Mouse (Mus musculus): ENCODE results near the gene Zfp709. TPM values are rescaled to one million over a fixed set of nuclear protein-coding genes. Genes with fewer than 3 reads are reported as not detected.
"Not testable (repeated sequence)": the region's sequence is repeated elsewhere in the genome, so short reads cannot be mapped to it uniquely, and the experiment has no call there.

Gene Zfp709
- 2.5 and 2.7 TPM in 2 replicates for polyA plus RNA-seq (2011; ENCODE audit: insufficient read depth, insufficient read length, low read depth, missing spikeins)

DNA sequence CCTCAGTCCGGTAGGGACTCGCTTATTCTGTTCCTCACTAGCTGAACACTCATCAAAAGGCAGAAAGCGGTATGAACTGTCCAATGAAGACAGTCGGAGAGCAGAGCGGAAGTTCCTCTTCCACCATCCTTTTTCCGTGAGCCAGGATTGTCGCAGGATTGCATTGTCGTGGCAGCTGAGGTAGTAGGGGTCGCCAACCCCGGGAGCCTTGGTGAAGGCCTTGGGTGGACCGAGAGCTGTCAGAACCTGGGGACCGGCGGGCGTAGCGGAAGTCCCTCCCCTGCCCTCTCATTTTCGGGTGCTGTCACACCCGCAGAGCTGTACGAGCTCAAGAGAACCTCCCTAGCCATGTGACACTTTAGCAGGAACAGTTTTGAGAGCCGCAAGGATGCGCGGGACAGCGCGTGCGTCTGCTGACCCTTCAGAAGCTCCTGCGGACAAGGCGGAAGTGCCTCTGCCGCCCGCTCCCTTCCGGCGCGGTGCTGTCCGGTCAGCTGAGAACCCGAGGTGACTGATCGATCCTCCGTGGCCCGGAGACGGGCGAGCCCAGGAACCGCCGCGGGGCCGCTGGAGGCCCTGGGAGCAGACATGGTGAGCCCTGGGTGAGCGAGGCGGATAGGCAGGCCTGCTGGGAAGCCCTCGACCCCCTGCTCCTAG, at the start of gene Zfp709:
Gene Zfp709 (plus strand): TSS at position 402 of the 657 bp plus-strand sequence.
- Histone ChIP-seq H3K4me1 (ENCODE audit: control insufficient read depth, insufficient read depth, low read length) (no peaks in the 10 kb centered on the region), H3K4me3 (ENCODE audit: low read depth, low read length) (peak within 1 kb of the TSS; percentile 47), H3K27ac (ENCODE audit: insufficient read depth, low read length) (no peak within 1 kb of the TSS), H3K27me3 (ENCODE audit: control insufficient read depth, insufficient read depth, low read length, poor library complexity, severe bottlenecking) (no peaks in the 10 kb centered on the region), H3K9me3 (replicated peaks; ENCODE audit: control insufficient read depth, insufficient read depth, low read length, poor library complexity, severe bottlenecking) (peaks cover 14% of the 10 kb centered on the region), H3K36me3 (ENCODE audit: control insufficient read depth, insufficient read depth, low read length, poor library complexity, severe bottlenecking) (no peaks in the 10 kb centered on the region), H3K9ac (ENCODE audit: low read depth, poor library complexity, severe bottlenecking) (peak within 1 kb of the TSS; percentile 78)
- no peak for TF ChIP-seq POLR2A (IDR thresholded peaks at IDR 0.05; ENCODE audit: insufficient read depth, low read length)
- TF ChIP-seq EP300 (IDR thresholded peaks at IDR 0.05; ENCODE audit: insufficient read depth, low read depth, low read length): no peak
- no peak for TF ChIP-seq CTCF (IDR thresholded peaks at IDR 0.05; ENCODE audit: low read depth, low read length)

DNA sequence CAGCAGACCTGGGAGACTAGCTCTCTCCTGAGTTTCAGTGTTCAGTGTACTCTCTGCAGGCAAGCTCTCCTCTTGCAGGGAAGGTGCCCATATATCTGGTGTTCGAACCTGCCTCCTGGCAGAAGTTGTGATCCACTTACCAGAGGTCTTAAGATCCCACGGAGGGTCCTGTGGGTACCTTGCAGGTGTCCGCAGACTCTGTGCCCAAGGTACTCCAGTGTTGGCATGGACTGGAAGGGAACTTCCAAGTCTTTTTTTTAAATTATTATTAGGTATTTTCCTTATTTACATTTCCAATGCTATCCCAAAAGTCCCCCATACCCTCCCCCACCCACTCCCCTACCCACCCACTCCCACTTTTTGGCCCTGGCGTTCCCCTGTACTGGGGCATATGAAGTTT, 43.6 kb upstream of the Zfp709 start:
- H3K9me3 ChIP-seq (replicated peaks; ENCODE audit: control insufficient read depth, insufficient read depth, low read length, poor library complexity, severe bottlenecking): peaks cover 16% of the 10 kb centered on the region
- H3K4me1 ChIP-seq (ENCODE audit: control insufficient read depth, insufficient read depth, low read length); H3K36me3 ChIP-seq (ENCODE audit: control insufficient read depth, insufficient read depth, low read length, poor library complexity, severe bottlenecking); H3K9ac ChIP-seq (ENCODE audit: low read depth, poor library complexity, severe bottlenecking); H3K4me3 ChIP-seq (ENCODE audit: low read depth, low read length); H3K27me3 ChIP-seq (ENCODE audit: control insufficient read depth, insufficient read depth, low read length, poor library complexity, severe bottlenecking); H3K27ac ChIP-seq (ENCODE audit: insufficient read depth, low read length): not testable (repeated sequence)

DNA sequence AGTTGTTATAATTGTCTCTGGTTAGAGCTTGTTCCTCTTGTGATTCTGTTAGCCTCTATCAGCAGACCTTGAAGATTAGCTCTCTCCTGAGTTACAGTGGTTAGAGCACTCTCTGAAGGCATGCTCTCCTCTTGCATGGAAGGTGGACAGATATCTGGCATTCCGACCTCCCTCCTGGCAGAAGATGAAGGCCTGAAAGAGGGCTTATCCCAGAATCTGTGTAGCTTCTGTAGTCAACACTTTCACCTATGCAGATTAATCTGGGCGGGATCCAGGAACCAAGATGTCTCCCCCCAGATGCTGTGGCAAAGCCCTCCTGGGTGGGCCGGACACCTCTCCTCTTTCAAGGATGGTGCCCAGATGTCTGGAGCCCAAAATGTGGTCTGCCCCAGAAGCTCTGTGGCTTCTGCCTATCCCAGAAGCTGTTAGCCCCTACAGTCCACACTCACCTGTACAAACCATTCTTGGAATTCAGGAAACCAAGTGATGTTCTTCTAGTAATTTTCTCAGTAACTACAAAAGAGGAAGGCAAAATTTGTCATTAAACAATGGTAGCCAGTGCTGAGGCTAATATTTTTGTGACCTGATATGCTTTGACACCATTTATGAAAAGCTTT, 40.5 kb upstream of the Zfp709 start:
- H3K9me3 ChIP-seq (replicated peaks; ENCODE audit: control insufficient read depth, insufficient read depth, low read length, poor library complexity, severe bottlenecking): peaks cover 21% of the 10 kb centered on the region
- not testable (repeated sequence) for H3K27me3 ChIP-seq (ENCODE audit: control insufficient read depth, insufficient read depth, low read length, poor library complexity, severe bottlenecking); H3K27ac ChIP-seq (ENCODE audit: insufficient read depth, low read length); H3K36me3 ChIP-seq (ENCODE audit: control insufficient read depth, insufficient read depth, low read length, poor library complexity, severe bottlenecking); H3K9ac ChIP-seq (ENCODE audit: low read depth, poor library complexity, severe bottlenecking); H3K4me1 ChIP-seq (ENCODE audit: control insufficient read depth, insufficient read depth, low read length); H3K4me3 ChIP-seq (ENCODE audit: low read depth, low read length)

GRCm38 (mm10) chr8:71842476-71842875, 39.3 kb upstream of the Zfp709 start:
- H3K27ac ChIP-seq (ENCODE audit: insufficient read depth, low read length); H3K4me1 ChIP-seq (ENCODE audit: control insufficient read depth, insufficient read depth, low read length); H3K9ac ChIP-seq (ENCODE audit: low read depth, poor library complexity, severe bottlenecking); H3K4me3 ChIP-seq (ENCODE audit: low read depth, low read length); H3K36me3 ChIP-seq (ENCODE audit: control insufficient read depth, insufficient read depth, low read length, poor library complexity, severe bottlenecking); H3K27me3 ChIP-seq (ENCODE audit: control insufficient read depth, insufficient read depth, low read length, poor library complexity, severe bottlenecking): not testable (repeated sequence)
- H3K9me3 ChIP-seq (replicated peaks; ENCODE audit: control insufficient read depth, insufficient read depth, low read length, poor library complexity, severe bottlenecking): peaks cover 21% of the 10 kb centered on the region

DNA sequence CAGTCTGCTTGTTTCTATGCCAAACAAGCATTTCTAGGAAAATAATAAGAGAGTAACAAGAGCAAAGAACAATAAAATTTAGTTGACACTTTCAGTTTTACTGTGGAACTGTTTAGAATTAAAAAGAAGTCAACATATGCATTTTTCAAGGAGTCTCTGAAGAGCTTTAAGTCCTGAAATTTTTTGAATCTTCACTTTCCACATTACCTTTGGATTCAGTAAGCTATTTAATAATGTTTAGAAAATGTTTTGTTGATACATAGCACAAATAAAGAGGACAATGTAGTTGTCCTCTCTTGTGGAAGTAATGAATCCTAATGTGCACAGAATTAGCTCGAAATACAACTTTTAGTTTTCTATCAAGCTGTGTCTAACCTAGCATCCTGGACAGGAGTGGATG, 37.4 kb upstream of the Zfp709 start:
- not testable (repeated sequence) for H3K4me1 ChIP-seq (ENCODE audit: control insufficient read depth, insufficient read depth, low read length)

DNA sequence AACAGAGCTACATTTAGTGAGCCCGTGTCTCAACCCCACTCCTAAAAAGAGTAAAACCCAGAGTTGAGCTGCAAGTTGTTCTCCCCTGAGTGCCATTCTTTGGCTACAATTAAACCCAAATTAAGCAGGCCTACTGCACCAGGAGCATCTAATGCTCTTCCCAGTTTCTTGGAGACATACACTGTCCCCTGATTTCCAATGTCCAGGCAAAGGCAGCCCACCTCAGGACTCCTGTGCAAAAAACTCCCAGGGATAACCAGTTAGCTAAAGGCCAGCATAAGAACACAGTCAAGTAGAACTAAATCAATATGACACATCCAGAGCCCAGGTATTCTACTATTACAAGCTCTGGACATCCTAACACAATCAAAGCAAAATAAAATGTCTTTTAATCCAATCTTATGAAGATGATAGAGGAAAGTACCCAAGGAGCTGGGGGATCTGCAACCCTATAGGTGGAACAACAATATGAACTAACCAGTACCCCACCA, 35.8 kb upstream of the Zfp709 start:
- H3K27ac ChIP-seq (ENCODE audit: insufficient read depth, low read length); H3K4me1 ChIP-seq (ENCODE audit: control insufficient read depth, insufficient read depth, low read length); H3K9ac ChIP-seq (ENCODE audit: low read depth, poor library complexity, severe bottlenecking); H3K4me3 ChIP-seq (ENCODE audit: low read depth, low read length); H3K27me3 ChIP-seq (ENCODE audit: control insufficient read depth, insufficient read depth, low read length, poor library complexity, severe bottlenecking); H3K36me3 ChIP-seq (ENCODE audit: control insufficient read depth, insufficient read depth, low read length, poor library complexity, severe bottlenecking): not testable (repeated sequence)
- H3K9me3 ChIP-seq (replicated peaks; ENCODE audit: control insufficient read depth, insufficient read depth, low read length, poor library complexity, severe bottlenecking): peaks cover 10% of the 10 kb centered on the region

More for the DNA sequence above, 37.4 kb upstream of the Zfp709 start:
- not testable (repeated sequence) for H3K9ac ChIP-seq (ENCODE audit: low read depth, poor library complexity, severe bottlenecking); H3K27ac ChIP-seq (ENCODE audit: insufficient read depth, low read length); H3K36me3 ChIP-seq (ENCODE audit: control insufficient read depth, insufficient read depth, low read length, poor library complexity, severe bottlenecking); H3K27me3 ChIP-seq (ENCODE audit: control insufficient read depth, insufficient read depth, low read length, poor library complexity, severe bottlenecking); H3K4me3 ChIP-seq (ENCODE audit: low read depth, low read length)
- peaks cover 13% of the 10 kb centered on the region for H3K9me3 ChIP-seq (replicated peaks; ENCODE audit: control insufficient read depth, insufficient read depth, low read length, poor library complexity, severe bottlenecking)

GRCm38 (mm10) chr8:71846745-71847144, 35.1 kb upstream of the Zfp709 start:
- not testable (repeated sequence) for H3K27ac ChIP-seq (ENCODE audit: insufficient read depth, low read length); H3K9ac ChIP-seq (ENCODE audit: low read depth, poor library complexity, severe bottlenecking); H3K9me3 ChIP-seq (replicated peaks; ENCODE audit: control insufficient read depth, insufficient read depth, low read length, poor library complexity, severe bottlenecking); H3K36me3 ChIP-seq (ENCODE audit: control insufficient read depth, insufficient read depth, low read length, poor library complexity, severe bottlenecking); H3K27me3 ChIP-seq (ENCODE audit: control insufficient read depth, insufficient read depth, low read length, poor library complexity, severe bottlenecking); H3K4me3 ChIP-seq (ENCODE audit: low read depth, low read length); H3K4me1 ChIP-seq (ENCODE audit: control insufficient read depth, insufficient read depth, low read length)

- H3K27me3 ChIP-seq (ENCODE audit: control insufficient read depth, insufficient read depth, low read length, poor library complexity, severe bottlenecking); H3K4me3 ChIP-seq (ENCODE audit: low read depth, low read length); H3K4me1 ChIP-seq (ENCODE audit: control insufficient read depth, insufficient read depth, low read length); H3K36me3 ChIP-seq (ENCODE audit: control insufficient read depth, insufficient read depth, low read length, poor library complexity, severe bottlenecking); H3K9ac ChIP-seq (ENCODE audit: low read depth, poor library complexity, severe bottlenecking); H3K9me3 ChIP-seq (replicated peaks; ENCODE audit: control insufficient read depth, insufficient read depth, low read length, poor library complexity, severe bottlenecking); H3K27ac ChIP-seq (ENCODE audit: insufficient read depth, low read length): not testable (repeated sequence)
Measured at GRCm38 (mm10) chr8:71851014-71851413, 30.8 kb upstream of the Zfp709 start.

DNA sequence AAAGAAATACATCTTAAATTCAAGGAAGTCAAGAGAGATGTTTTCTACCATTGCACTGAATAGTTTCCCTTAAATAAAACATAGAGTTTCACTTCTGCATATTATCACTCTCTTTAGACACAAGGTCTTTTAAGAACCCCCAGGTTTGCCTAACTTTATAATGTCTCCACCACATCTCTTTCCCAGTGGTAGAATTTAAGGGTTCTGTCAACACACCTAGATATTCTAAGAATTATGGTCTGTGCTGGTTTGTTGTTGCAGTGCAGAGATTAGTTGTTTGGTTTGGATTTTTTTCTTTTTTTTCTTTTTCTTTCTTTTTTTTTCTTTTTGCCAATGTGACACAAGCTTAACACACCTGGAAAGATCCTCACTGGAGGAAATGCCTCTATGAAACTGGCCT, 28.5 kb upstream of the Zfp709 start:
- not testable (repeated sequence) for H3K27me3 ChIP-seq (ENCODE audit: control insufficient read depth, insufficient read depth, low read length, poor library complexity, severe bottlenecking); H3K36me3 ChIP-seq (ENCODE audit: control insufficient read depth, insufficient read depth, low read length, poor library complexity, severe bottlenecking); H3K27ac ChIP-seq (ENCODE audit: insufficient read depth, low read length); H3K9ac ChIP-seq (ENCODE audit: low read depth, poor library complexity, severe bottlenecking); H3K4me1 ChIP-seq (ENCODE audit: control insufficient read depth, insufficient read depth, low read length); H3K4me3 ChIP-seq (ENCODE audit: low read depth, low read length); H3K9me3 ChIP-seq (replicated peaks; ENCODE audit: control insufficient read depth, insufficient read depth, low read length, poor library complexity, severe bottlenecking)
